Mouse (Mus musculus) heart, adult 2 months (tissue): ENCODE measurements around the gene Ddx31. TPM values are rescaled to one million over a fixed set of nuclear protein-coding genes. Genes with fewer than 3 reads are reported as not detected.

Experiments
- DNase-seq, 2 experiments: peaks; one replicate each; pipeline ENCODE4 v3.0.0; 2021
- H3K27ac ChIP-seq: fragments of 200-600 bp; 2 replicates; pipeline ENCODE4 v1.8.1; 2022
- H3K27me3 ChIP-seq: fragments of 200-500 bp; 2 replicates; pipeline ENCODE4 v1.6.1; 2012; ENCODE audit warnings: mild to moderate bottlenecking, low read length, inconsistent platforms, mixed read lengths; ENCODE audit not compliant: control insufficient read depth, insufficient read depth
- H3K36me3 ChIP-seq: fragments of 200-500 bp; 2 replicates; pipeline ENCODE4 v1.6.1; 2012; ENCODE audit warnings: low read length, inconsistent platforms; ENCODE audit not compliant: control insufficient read depth, insufficient read depth
- H3K4me1 ChIP-seq: fragments of 200-500 bp; 2 replicates; pipeline ENCODE4 v1.6.1; 2011; ENCODE audit warnings: low read length; ENCODE audit not compliant: control insufficient read depth, insufficient read depth
- H3K4me3 ChIP-seq: fragments of 200-600 bp; 2 replicates; pipeline ENCODE4 v1.8.1; 2022
- H3K79me2 ChIP-seq: fragments of 200-500 bp; replicated peaks from 2 replicates; pipeline ENCODE4 v1.6.1; 2012; ENCODE audit warnings: mild to moderate bottlenecking, inconsistent platforms, low read length, moderate library complexity, mixed read lengths; ENCODE audit not compliant: control insufficient read depth, insufficient read depth
- H3K9ac ChIP-seq: fragments of 200-500 bp; 2 replicates; pipeline ENCODE4 v1.6.1; 2012; ENCODE audit warnings: low read depth, mild to moderate bottlenecking, control low read depth, inconsistent platforms, low read length, mixed read lengths
- CTCF ChIP-seq: fragments of 200-600 bp; IDR thresholded peaks from 2 replicates; pipeline ENCODE4 v1.8.1; 2022; ENCODE audit warnings: antibody characterized with exemption, mild to moderate bottlenecking, moderate library complexity
- EP300 ChIP-seq: fragments of 200-500 bp; IDR thresholded peaks from 2 replicates; pipeline ENCODE4 v1.6.1; 2011; ENCODE audit warnings: low read depth, low read length, control low read depth; ENCODE audit not compliant: insufficient read depth
- POLR2A ChIP-seq: fragments of 200-500 bp; IDR thresholded peaks from 2 replicates; pipeline ENCODE4 v1.6.1; 2011; ENCODE audit warnings: mild to moderate bottlenecking, low read depth, low read length, control low read depth; ENCODE audit not compliant: insufficient read depth
- WGBS: fragments of 180-500 bp; shearing (Covaris S2); methylation state at CpG from one replicate; pipeline ENCODE4 v1.1.7; 2018; 5-methylcytosine and 5-hydroxymethylcytosine counted together
- intact Hi-C: fragments of 180-260 bp; cut with DNase I; formaldehyde crosslinking; loops from one replicate; pipeline ENCODE4 v1.15.1; 2025
- polyA plus RNA-seq: library from polyadenylated mRNA; depleted of rRNA; stranded (reverse); fragments of >200 nt; gene quantifications from 2 replicates; pipeline ENCODE4 v1.2.3, GENCODE M21; 2012; rRNA removed
- total RNA-seq, 2 experiments: library from RNA; stranded (reverse); gene quantifications; 2 replicates each; pipeline ENCODE4 v1.2.3; 2021

Ddx31 gene
- total and polyA plus RNA-seq, 3 experiments, result 1.5 to 4.5 (median 4.1) TPM

DNA sequence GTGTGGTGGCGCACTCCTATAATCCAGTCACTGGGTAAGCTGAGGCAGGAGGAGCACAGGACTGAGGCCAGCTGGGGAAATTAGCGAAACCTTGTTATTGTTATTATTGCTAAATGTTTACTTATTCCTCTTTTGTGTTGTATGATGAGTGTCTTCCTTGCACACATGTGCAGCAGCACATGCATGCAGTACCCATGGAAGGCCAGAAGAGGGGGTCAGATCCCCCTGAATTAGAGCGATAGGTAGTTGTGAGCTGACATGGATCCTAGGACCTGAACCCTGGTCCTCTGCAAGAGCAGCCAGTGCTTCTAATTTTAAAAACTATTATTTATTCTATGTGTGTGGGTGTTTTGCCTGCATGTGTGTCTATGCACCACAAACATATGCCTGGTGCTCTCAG lies 90.4 kb downstream of the Ddx31 start:
- Histone ChIP-seq H3K9ac (no peak overlapping the region), H3K4me3 (no peak overlapping the region), H3K27ac (no peak overlapping the region), H3K27me3 (no peaks in the 10 kb centered on the region), H3K79me2 (no peaks in the 10 kb centered on the region), H3K4me1 (no peaks in the 10 kb centered on the region), H3K36me3 (no peaks in the 10 kb centered on the region)
- TF ChIP-seq CTCF, result peak; percentile 8; the same call in 1 of the 2 replicates
- TF ChIP-seq EP300, result no peak
- no peak for TF ChIP-seq POLR2A
- intact Hi-C loops, result no loop called here
- no peak for DNase-seq
- 98% methylated on average over 3 of the region's 3 CpGs for WGBS

DNA sequence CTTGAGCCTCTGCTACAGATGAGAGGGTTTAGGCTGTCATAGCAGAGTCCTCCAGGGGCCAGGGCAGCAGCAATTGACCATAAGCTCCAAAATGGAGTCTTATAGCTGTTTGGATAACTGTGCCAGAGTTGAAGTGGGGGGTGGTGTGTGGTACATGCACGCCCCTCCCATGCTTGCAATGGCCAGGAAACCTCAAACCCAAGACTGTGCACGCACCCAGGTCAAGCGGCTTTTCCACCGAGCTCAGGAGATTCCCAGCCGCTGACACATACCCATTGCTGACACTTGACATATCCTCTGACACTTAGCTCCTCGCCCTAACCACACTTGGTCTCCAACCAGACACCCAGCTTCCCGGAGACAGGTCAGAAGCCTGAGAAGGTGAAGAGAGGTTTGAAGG lies 98.8 kb downstream of the Ddx31 start:
- intact Hi-C loops, result no loop called here
- no peak for TF ChIP-seq POLR2A
- TF ChIP-seq CTCF, result no peak
- TF ChIP-seq EP300, result no peak
- H3K4me3 ChIP-seq, result no peak overlapping the region
- 55% methylated on average over 7 of the region's 7 CpGs for WGBS
- no peak overlapping the region for H3K9ac ChIP-seq
- H3K4me1 ChIP-seq, result no peaks in the 10 kb centered on the region
- no peak for DNase-seq
- no peaks in the 10 kb centered on the region for H3K27me3 ChIP-seq
- no peaks in the 10 kb centered on the region for H3K36me3 ChIP-seq
- no peaks in the 10 kb centered on the region for H3K79me2 ChIP-seq
- no peak overlapping the region for H3K27ac ChIP-seq

DNA sequence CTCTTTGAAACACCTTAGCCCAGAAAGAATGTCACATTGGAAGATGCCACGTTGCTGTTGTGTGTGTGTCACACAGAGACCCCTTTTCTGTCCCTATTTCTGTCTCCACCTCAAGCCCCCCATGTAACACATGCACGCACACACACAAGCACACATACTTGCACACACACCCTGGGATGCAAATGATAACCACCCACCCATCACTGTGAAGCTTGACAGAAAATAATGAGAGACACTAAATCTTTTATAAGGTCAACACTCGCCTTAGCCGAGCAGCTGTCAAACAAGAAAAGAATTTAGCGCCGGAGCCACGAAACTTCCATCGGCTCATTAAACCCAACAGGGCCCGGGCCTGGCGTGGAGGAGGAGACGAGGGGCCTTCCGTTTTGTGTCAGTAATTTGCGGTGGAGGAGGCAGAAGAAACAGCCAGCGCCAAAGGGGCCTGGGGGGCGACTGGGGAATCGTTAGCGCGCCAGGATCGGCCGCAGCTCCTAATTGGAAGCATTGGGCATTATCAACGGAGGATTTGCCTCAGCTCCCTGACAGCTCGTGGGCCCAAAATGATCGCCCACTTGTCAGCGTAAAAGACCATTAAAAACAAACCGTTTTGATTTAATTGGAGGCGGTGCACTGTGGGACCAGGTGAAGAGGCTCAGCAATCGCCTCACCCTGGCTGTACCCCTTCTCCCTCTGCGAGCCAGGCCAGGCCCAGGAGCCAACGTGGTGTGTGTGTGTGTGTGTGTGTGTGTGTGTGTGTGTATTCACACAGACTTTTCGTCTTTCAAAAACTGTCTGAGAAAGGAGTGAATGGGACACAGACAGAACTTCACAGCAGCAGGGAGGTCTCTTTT lies 103.7 kb downstream of the Ddx31 start:
- Histone ChIP-seq H3K4me3 (no peak overlapping the region), H3K79me2 (no peaks in the 10 kb centered on the region), H3K4me1 (no peaks in the 10 kb centered on the region), H3K9ac (no peak overlapping the region), H3K27ac (no peak overlapping the region), H3K36me3 (no peaks in the 10 kb centered on the region), H3K27me3 (no peaks in the 10 kb centered on the region)
- no peak for DNase-seq
- TF ChIP-seq EP300, result no peak
- no peak for TF ChIP-seq CTCF
- no peak for TF ChIP-seq POLR2A
- WGBS, result 63% methylated on average over 30 of the region's 30 CpGs
- intact Hi-C loops, result no loop called here

DNA sequence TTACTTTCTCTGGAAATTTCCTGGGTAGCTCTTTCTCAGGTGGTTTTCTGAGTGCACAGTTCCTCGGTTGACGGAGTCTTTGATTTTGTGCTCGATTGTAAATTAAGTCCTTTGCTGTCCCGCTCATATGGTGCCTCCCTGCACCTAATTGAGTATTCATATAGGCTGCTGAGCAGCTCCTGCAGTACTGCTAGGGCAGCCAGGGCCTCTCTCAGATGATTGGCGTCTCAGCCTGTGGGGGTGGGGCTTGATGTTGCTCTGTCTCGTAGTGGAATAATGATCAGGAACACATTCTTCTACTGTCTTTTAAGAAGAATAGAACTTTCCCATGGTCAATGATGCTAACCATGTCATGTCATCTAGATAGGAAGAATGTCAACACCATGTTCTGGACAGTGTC lies 105.2 kb downstream of the Ddx31 start:
- Histone ChIP-seq H3K4me3 (no peak overlapping the region), H3K79me2 (no peaks in the 10 kb centered on the region), H3K27me3 (no peaks in the 10 kb centered on the region), H3K27ac (no peak overlapping the region), H3K36me3 (no peaks in the 10 kb centered on the region), H3K4me1 (no peaks in the 10 kb centered on the region), H3K9ac (no peak overlapping the region)
- no peak for DNase-seq
- WGBS, result 70% methylated on average over 6 of the region's 6 CpGs
- no peak for TF ChIP-seq EP300
- TF ChIP-seq POLR2A, result no peak
- no peak for TF ChIP-seq CTCF
- intact Hi-C loops, result no loop called here

DNA sequence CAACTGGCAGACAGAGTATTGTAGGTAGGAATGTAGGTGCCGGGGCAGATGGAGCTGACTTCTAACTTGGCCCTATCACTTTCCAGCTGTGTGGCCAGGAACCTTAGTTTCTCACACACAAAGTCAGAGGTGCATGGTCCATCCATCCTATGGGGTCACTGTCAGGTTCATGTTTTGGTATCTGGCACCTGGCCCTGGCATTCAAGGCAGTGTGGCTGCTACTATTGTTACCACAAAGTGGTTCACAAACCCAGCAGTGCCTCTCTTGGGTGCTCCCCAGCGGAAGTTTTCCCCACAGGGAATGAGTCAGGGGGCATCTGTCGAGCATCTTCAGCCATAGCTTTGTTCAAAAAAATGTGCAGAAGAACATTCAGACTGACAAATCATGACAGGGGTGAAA lies 106.1 kb downstream of the Ddx31 start:
- H3K79me2 ChIP-seq, result no peaks in the 10 kb centered on the region
- TF ChIP-seq CTCF (no peak), POLR2A (no peak), EP300 (no peak)
- H3K36me3 ChIP-seq, result no peaks in the 10 kb centered on the region
- no peaks in the 10 kb centered on the region for H3K4me1 ChIP-seq
- no peaks in the 10 kb centered on the region for H3K27me3 ChIP-seq
- no peak for DNase-seq
- no peak overlapping the region for H3K4me3 ChIP-seq
- WGBS, result 84% methylated on average over 3 of the region's 3 CpGs
- intact Hi-C loops, result no loop called here
- no peak overlapping the region for H3K27ac ChIP-seq
- H3K9ac ChIP-seq, result no peak overlapping the region

DNA sequence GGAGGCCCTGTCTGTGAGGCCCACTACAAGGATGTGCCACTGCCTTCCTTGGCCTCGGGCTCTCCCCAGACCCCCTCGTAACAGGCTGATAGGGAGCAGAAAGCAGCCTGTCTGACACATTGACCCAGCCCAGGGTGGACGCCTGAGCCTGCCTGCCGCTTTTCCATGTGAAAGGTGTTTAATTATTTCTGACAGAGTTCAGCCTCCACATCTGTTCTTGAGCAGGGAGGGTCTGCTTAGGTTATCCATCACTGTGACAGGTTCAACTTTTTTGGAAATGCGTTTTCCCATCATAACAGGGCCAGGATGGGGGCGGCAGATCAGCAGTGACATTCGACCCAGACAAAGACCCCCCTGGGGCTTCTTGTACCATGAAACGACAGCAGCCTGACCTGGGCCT lies 112.8 kb downstream of the Ddx31 start:
- Histone ChIP-seq H3K27me3 (no peaks in the 10 kb centered on the region), H3K4me1 (no peaks in the 10 kb centered on the region), H3K79me2 (no peaks in the 10 kb centered on the region), H3K4me3 (no peak overlapping the region), H3K36me3 (no peaks in the 10 kb centered on the region), H3K9ac (no peak overlapping the region), H3K27ac (no peak overlapping the region)
- intact Hi-C loops, result no loop called here
- TF ChIP-seq EP300 (no peak), CTCF (no peak), POLR2A (no peak)
- DNase-seq, result no peak
- WGBS, result 65% methylated on average over 8 of the region's 8 CpGs

DNA sequence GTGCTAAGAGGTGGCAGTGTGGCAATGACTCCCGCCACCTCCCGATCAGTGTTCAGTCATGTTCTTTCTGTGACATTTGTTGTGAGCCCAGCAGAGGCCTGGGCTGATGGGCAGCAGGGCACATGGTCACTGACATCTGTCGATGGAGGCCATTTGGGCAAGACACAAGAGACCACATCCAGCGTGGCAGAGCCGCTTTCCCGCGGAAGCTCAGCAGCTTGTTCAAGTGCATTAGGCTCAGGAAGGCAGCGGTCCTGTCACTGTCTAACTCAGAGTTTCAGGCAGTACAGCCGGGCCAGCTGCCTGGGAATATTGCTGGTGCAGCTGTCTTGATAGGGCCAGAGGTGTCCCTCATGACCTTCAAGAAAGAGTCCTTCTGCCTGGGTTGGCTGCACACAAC lies 114.4 kb downstream of the Ddx31 start:
- whole genome bisulfite sequencing, result 83% methylated on average over 9 of the region's 9 CpGs
- Histone ChIP-seq H3K4me3 (no peak overlapping the region), H3K4me1 (no peaks in the 10 kb centered on the region), H3K27me3 (no peaks in the 10 kb centered on the region), H3K27ac (no peak overlapping the region), H3K36me3 (no peaks in the 10 kb centered on the region), H3K79me2 (no peaks in the 10 kb centered on the region), H3K9ac (no peak overlapping the region)
- TF ChIP-seq CTCF (no peak), EP300 (no peak), POLR2A (no peak)
- intact Hi-C loops, result no loop called here
- no peak for DNase-seq

Other genes with a start within 250 kb of the Ddx31 start
- not detected for gene Gfi1b, start 218.4 kb upstream of the Ddx31 start, total RNA-seq
- 0.12 TPM in 2 replicates for gene Gfi1b, start 218.4 kb upstream of the Ddx31 start, polyA plus RNA-seq
- gene Tsc1, start 199.2 kb upstream of the Ddx31 start, total RNA-seq, result 10 to 100 TPM; 24.9 to 29.3 TPM
- 11.5 and 22.7 TPM in 2 replicates for gene Tsc1, start 199.2 kb upstream of the Ddx31 start, polyA plus RNA-seq
- gene Spaca9, start 140.7 kb upstream of the Ddx31 start, total RNA-seq, result not detected
- gene Spaca9, start 140.7 kb upstream of the Ddx31 start, polyA plus RNA-seq, result 0.50 and 1.7 TPM in 2 replicates
- not detected for gene Ak8, start 140.2 kb upstream of the Ddx31 start, total RNA-seq
- gene Ak8, start 140.2 kb upstream of the Ddx31 start, polyA plus RNA-seq, result 0.18 and 0.59 TPM in 2 replicates
- 10 to 100 TPM; 16.7 to 18.4 TPM for gene Gtf3c4, start within 50 bp of the Ddx31 start, total RNA-seq
- 4.5 and 9.6 TPM in 2 replicates for gene Gtf3c4, start within 50 bp of the Ddx31 start, polyA plus RNA-seq
- not detected for gene Barhl1, start 76.3 kb downstream of the Ddx31 start, total RNA-seq
- not detected in 2 replicates for gene Barhl1, start 76.3 kb downstream of the Ddx31 start, polyA plus RNA-seq
- not detected for gene Cfap77, start 214.7 kb downstream of the Ddx31 start, total RNA-seq
- 0.39 TPM in 1 of 2 replicates, not detected in the other for gene Cfap77, start 214.7 kb downstream of the Ddx31 start, polyA plus RNA-seq
- gene Ttf1, start 219.9 kb downstream of the Ddx31 start, total RNA-seq, result 1 to 10 TPM; 6.1 to 7.0 TPM
- gene Ttf1, start 219.9 kb downstream of the Ddx31 start, polyA plus RNA-seq, result 3.2 and 7.7 TPM in 2 replicates